In the genomic region with DNA sequence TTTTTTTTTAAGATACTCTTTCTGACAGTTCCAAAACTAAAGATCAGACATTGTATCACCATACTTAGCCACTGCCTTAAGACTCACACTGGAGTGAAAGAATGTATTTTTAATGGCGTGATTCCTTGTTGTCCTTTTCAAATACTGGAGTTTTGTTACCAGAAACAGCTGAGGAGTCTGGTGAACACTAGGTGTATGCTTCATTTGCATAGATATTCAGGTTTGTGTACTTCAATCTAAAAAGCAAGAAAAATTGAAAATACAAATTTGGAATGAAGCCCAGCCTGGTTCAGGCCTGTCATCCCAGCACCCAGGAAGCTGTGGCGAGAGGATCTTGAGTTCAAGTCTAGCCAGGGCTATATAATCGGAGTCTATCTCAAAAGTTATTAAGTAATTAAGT, we compare ENCODE assay signal across 8 mouse cellular contexts. TPM values are rescaled to one million over a fixed set of nuclear protein-coding genes. Genes with fewer than 3 reads are reported as not detected.
DNase-seq lines count a peak whose midpoint lies in the region; ATAC-seq and TF ChIP-seq lines count a peak whose summit lies in the region.

No protein-coding gene starts in this region.

- H3K4me2 ChIP-seq in kidney, embryonic 14.5 days (replicated peaks; ENCODE audit: low read depth, low read length), result peak overlapping the region; percentile 65
- peak overlapping the region; percentile 71 for H3K4me2 ChIP-seq in heart, postnatal 0 days (ENCODE audit: low read depth, low read length)
- peak overlapping the region; percentile 100 for H3K4me2 ChIP-seq in liver, embryonic 16.5 days (ENCODE audit: low read depth, low read length)

- no peak for DNase-seq in kidney, postnatal 14 days
- peak; percentile 34 for DNase-seq in MN1 (ENCODE audit: low spot score)
- DNase-seq in heart, postnatal 0 days (ENCODE audit: low spot score), result no peak
- no peak for DNase-seq in adrenal gland, postnatal 36 days
- DNase-seq in left cerebral cortex, postnatal 4 days, result no peak

- H3K36me3 ChIP-seq in kidney, embryonic 14.5 days (ENCODE audit: control insufficient read depth, insufficient read depth, low read length), result no peaks in the 10 kb centered on the region
- H3K36me3 ChIP-seq in heart, postnatal 0 days (replicated peaks; ENCODE audit: control insufficient read depth, insufficient read depth, low read length), result no peaks in the 10 kb centered on the region
- H3K36me3 ChIP-seq in liver, embryonic 16.5 days (ENCODE audit: control insufficient read depth, insufficient read depth), result no peaks in the 10 kb centered on the region

- no peaks in the 10 kb centered on the region for H3K9me3 ChIP-seq in kidney, embryonic 14.5 days (ENCODE audit: control insufficient read depth, low read length)
- no peaks in the 10 kb centered on the region for H3K9me3 ChIP-seq in heart, postnatal 0 days (replicated peaks; ENCODE audit: control insufficient read depth, low read length)
- no peaks in the 10 kb centered on the region for H3K9me3 ChIP-seq in liver, embryonic 16.5 days (replicated peaks; ENCODE audit: control insufficient read depth, low read length)

- TF ChIP-seq EP300 in heart, postnatal 0 days (IDR thresholded peaks at IDR 0.05; ENCODE audit: low read depth), result no peak

- H3K4me3 ChIP-seq in kidney, embryonic 14.5 days (ENCODE audit: low read length), result peak overlapping the region; percentile 54
- peak overlapping the region; percentile 87 for H3K4me3 ChIP-seq in heart, postnatal 0 days (ENCODE audit: low read depth, low read length)
- peak overlapping the region; percentile 77 for H3K4me3 ChIP-seq in liver, embryonic 16.5 days (ENCODE audit: low read depth, low read length)

- no peak for TF ChIP-seq CTCF in heart, postnatal 0 days (IDR thresholded peaks at IDR 0.05; ENCODE audit: low read depth)

- no peak for ATAC-seq in kidney, embryonic 14.5 days (ENCODE audit: low FRiP score, low TSS enrichment)
- no peak for ATAC-seq in heart, postnatal 0 days (ENCODE audit: insufficient read depth, low read depth)
- no peak for ATAC-seq in liver, embryonic 16.5 days (ENCODE audit: low read depth)
- ATAC-seq in monocyte, adult 5-6 weeks (replicated peaks; ENCODE audit: insufficient number of reproducible peaks, low FRiP score, low TSS enrichment, poor library complexity, severe bottlenecking), result no peak

- WGBS in kidney, embryonic 14.5 days, result 80% methylated on average over 3 of the region's 3 CpGs
- 41% methylated on average over 3 of the region's 3 CpGs for WGBS in heart, postnatal 0 days
- 68% methylated on average over 3 of the region's 3 CpGs for WGBS in liver, embryonic 16.5 days (ENCODE audit: insufficient replicate concordance)

- peak overlapping the region; percentile 85 for H3K9ac ChIP-seq in kidney, embryonic 14.5 days (ENCODE audit: low read depth, low read length)
- H3K9ac ChIP-seq in heart, postnatal 0 days (replicated peaks; ENCODE audit: low read depth, low read length), result peak overlapping the region; percentile 94
- H3K9ac ChIP-seq in liver, embryonic 16.5 days (ENCODE audit: low read depth, low read length), result peak overlapping the region; percentile 12; the same call in 1 of the 2 replicates

- intact Hi-C loops in left cerebral cortex, postnatal 4 days (cut with DNase I), result no loop called here

- H3K27me3 ChIP-seq in kidney, embryonic 14.5 days (ENCODE audit: control insufficient read depth, insufficient read depth, low read length), result no peaks in the 10 kb centered on the region
- H3K27me3 ChIP-seq in heart, postnatal 0 days (ENCODE audit: control insufficient read depth, insufficient read depth, low read length), result no peaks in the 10 kb centered on the region
- no peaks in the 10 kb centered on the region for H3K27me3 ChIP-seq in liver, embryonic 16.5 days (ENCODE audit: control insufficient read depth, insufficient read depth, low read depth, low read length)

- H3K4me1 ChIP-seq in kidney, embryonic 14.5 days (ENCODE audit: control insufficient read depth, insufficient read depth, low read length), result peaks cover 13% of the 10 kb centered on the region
- peaks cover 33% of the 10 kb centered on the region for H3K4me1 ChIP-seq in heart, postnatal 0 days (ENCODE audit: control insufficient read depth, insufficient read depth)
- peaks cover 31% of the 10 kb centered on the region for H3K4me1 ChIP-seq in liver, embryonic 16.5 days (ENCODE audit: control insufficient read depth, low read depth, low read length)

- H3K27ac ChIP-seq in kidney, embryonic 14.5 days (ENCODE audit: low read depth, low read length), result no peak overlapping the region
- H3K27ac ChIP-seq in heart, postnatal 0 days (ENCODE audit: low read depth), result peak overlapping the region; percentile 100
- H3K27ac ChIP-seq in liver, embryonic 16.5 days (ENCODE audit: low read length), result no peak overlapping the region

RNA-seq across cellular contexts. Expression of a gene that starts 1.2 kb away (rescaled TPM):
- polyA plus RNA-seq in kidney, embryonic 14.5 days (2014; fragmentation: Nextera tagmentation; extraction: Ambion mirVana), result 10.4 and 11.5 TPM in 2 replicates
- 60.3 and 75.3 TPM in 2 replicates for total RNA-seq in heart, postnatal 0 days (2014; rRNA removed; ENCODE audit: low replicate concordance)
- polyA plus RNA-seq in heart, postnatal 0 days (2015; fragmentation: Nextera tagmentation; extraction: Ambion mirVana), result 43.8 and 46.3 TPM in 2 replicates
- 2.6 and 3.5 TPM in 2 replicates for polyA plus RNA-seq in liver, embryonic 16.5 days (2015; fragmentation: Nextera tagmentation; extraction: Ambion mirVana)
- 17.2 to 24.9 TPM (median 19.5 TPM) in 3 replicates for total RNA-seq in monocyte, adult 5-6 weeks (2017)
- 100 to 1,000 TPM; 193 to 336 TPM for total RNA-seq in adrenal gland, postnatal 36 days (2021)
- 1 to 10 TPM; 3.8 to 4.4 TPM for total RNA-seq in left cerebral cortex, postnatal 4 days (2021)

Comparison
In these comparisons a context has a peak if more than half of its experiments do, and no peak if none do; other contexts are left out.
1. H3K9ac ChIP-seq: peak in every context shown above with its lines; median percentile 94 in heart, postnatal 0 days; 85 in kidney, embryonic 14.5 days; 12 in liver, embryonic 16.5 days.